Mouse (Mus musculus) heart, postnatal 10 days (tissue): ENCODE measurements around the gene Plekhg1. TPM values are rescaled to one million over a fixed set of nuclear protein-coding genes. Genes with fewer than 3 reads are reported as not detected.

Source experiments
- DNase-seq, 2 experiments: peaks; one replicate each; pipeline ENCODE4 v3.0.0; 2021
- intact Hi-C: fragments of 180-260 bp; cut with DNase I; formaldehyde crosslinking; loops from one replicate; pipeline ENCODE4 v1.15.1; 2025
- total RNA-seq, 2 experiments: library from RNA; stranded (reverse); gene quantifications; 2 replicates each; pipeline ENCODE4 v1.2.3; 2021

The Plekhg1 gene
- 10 to 100 TPM; 23.3 to 23.4 TPM for total RNA-seq

DNA sequence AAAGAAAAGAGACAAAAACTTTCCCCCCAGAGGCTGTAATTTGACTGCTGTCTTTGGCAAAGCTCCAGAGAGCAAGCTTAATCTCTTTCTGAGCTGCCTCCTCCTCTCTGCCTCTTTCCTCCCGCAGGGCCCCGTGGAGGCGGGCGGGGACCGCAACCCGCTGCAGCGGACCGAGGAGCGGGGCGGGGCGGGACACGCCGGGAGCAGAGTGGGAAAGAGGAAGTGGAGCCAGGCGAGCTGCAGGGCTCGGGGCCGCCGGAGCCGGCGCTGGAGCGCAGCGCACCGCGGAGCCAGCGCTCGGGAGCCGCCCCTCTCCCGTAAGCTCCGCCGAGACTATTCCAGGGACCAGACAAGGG is at the start of gene Plekhg1:
TSS of gene Plekhg1 (plus strand) at position 217 of the 356 bp plus-strand sequence.
- intact Hi-C loops, result loop anchor here (2.0 to 10.0 kb wide), 8 partner anchors 21 to 203 kb away; no protein-coding TSS in a partner anchor

GRCm38 (mm10) chr10:3692791-3693190 is 47.4 kb upstream of the Plekhg1 start:
- DNase-seq, result no peak

More for the DNA sequence above, at the start of gene Plekhg1:
- DNase-seq, result peak; percentile 87 to 89

DNA sequence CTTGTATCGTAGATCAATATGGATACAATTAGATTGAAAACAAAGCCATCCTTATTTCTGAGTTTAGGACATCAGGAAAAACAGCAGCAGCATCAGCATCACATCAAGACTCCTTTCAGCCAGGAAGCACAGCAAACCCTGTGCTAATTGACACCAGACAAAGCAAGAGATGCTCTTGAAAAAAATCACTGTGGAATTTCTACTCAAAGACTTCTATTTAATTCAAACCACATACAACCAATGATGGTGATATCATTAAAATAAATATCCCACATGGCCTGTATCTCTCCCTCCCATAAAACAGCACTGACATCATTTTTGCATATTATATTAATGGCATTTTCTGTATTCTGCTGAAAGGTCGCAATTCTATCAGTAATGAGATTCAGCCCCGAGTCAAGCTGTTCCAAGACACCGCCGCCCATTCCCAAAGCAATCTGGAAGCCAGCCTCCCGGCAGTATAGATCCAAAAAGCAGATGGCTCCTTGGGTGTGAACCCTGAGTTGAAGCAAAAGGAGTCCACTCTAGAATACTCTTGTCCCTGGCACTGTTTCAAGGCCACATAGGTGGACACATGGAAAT is 46.4 kb upstream of the Plekhg1 start:
- no peak for DNase-seq
- intact Hi-C loops, result loop anchor here (5.0 kb wide), 1 partner anchor 46 kb away; no protein-coding TSS in a partner anchor

More at GRCm38 (mm10) chr10:3692791-3693190, 47.4 kb upstream of the Plekhg1 start:
- intact Hi-C loops, result loop anchor here (5.0 kb wide), 1 partner anchor 45 kb away; no protein-coding TSS in a partner anchor

DNA sequence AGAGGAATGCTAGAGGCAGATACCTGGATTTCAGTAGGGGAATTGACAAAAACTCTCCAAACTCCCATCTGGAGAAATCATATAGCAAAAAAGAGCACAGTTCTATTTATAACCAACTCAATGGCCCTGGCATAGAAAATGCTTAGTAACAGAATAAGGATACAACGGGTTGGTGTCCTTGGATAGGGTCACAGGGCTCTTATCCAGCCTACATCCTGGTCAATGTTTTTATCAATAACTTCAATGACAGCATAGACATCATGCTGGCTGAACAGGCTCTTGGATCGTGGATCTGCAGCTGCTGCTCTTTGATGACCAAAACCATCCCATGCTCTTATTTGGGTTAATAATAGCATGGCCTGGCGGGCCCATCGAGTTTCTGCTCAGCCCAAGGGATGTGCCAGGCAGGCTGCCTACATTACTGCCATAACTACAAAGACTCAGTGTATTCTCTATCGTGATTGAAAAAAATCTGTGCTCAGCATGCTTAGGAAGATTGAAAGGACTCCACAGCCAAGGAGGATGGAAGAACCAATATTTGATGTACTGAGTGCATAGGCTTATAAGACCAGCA is 44.7 kb upstream of the Plekhg1 start:
- intact Hi-C loops, result loop anchor here (5.0 kb wide), 3 partner anchors 63 to 107 kb away; no protein-coding TSS in a partner anchor
- peak in 1 of 2 experiments; percentile 35 for DNase-seq

DNA sequence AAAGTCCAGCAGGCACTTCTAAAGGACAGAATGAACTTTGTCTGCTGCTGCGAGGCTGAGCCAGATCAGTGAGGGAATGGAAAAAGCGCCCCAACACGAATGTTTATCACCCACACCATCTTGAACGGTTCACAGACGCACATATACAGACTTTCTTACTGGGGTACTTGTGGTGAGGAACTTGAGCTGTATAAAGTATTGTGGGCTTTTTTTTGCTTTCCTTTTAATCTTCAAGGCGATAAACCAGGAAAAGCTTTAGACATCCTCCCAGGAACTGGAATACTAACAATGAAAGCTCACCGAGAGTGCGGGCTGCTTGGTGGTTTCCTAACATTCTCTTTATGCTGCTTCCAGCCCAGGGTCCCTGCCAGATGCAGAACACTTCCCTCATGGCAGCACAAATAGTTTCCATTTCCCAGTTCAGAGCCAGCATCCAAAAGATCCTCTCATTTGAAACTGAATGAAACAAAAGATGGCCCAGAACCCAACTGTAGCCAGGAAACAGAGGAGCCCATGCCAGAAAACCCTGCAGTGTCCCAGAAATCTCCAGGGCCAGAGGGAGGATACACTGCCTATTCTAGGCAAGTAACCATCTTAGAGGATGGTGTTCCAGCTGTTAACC is 43.3 kb upstream of the Plekhg1 start:
- intact Hi-C loops, result loop anchor here (2.0 to 5.0 kb wide), 4 partner anchors 44 to 105 kb away; partner anchors contain the start of gene Plekhg1
- peak; percentile 69 to 74 for DNase-seq

- intact Hi-C loops, result loop anchor here (2.0 to 5.0 kb wide), 4 partner anchors 43 to 105 kb away; partner anchors contain the start of gene Plekhg1
- peak; percentile 32 to 39 for DNase-seq
Observed at GRCm38 (mm10) chr10:3697500-3697899, 42.7 kb upstream of the Plekhg1 start.

GRCm38 (mm10) chr10:3700225-3701073 is 39.7 kb upstream of the Plekhg1 start:
- DNase-seq, result no peak
- intact Hi-C loops, result no loop called here

DNA sequence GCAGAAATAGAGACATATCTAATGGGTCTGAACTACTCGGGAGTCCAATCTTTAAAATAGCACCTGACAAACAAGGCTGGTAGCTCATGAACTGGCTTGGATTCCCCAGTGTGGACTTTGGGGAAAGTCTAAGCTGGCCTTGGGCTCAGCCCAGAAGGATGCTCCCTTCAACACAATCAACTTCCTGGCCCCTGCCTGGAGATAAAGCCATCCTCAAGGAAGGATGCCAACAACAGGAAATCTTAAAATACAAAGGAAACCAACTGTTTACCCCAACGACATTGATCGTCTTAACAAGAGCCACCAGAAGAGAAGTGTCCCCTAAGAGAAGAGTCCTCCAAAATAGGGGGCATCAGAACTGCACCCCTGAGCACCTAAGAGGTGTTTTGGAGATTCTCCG is 38.3 kb upstream of the Plekhg1 start:
- no peak for DNase-seq
- intact Hi-C loops, result no loop called here

GRCm38 (mm10) chr10:3702585-3702984 is 37.6 kb upstream of the Plekhg1 start:
- intact Hi-C loops, result no loop called here
- no peak for DNase-seq

GRCm38 (mm10) chr10:3706231-3706630 is 33.9 kb upstream of the Plekhg1 start:
- intact Hi-C loops, result no loop called here
- peak; percentile 40 to 50 for DNase-seq

- DNase-seq, result no peak
- intact Hi-C loops, result no loop called here
Observed at GRCm38 (mm10) chr10:3710081-3710480, 30.1 kb upstream of the Plekhg1 start.

DNA sequence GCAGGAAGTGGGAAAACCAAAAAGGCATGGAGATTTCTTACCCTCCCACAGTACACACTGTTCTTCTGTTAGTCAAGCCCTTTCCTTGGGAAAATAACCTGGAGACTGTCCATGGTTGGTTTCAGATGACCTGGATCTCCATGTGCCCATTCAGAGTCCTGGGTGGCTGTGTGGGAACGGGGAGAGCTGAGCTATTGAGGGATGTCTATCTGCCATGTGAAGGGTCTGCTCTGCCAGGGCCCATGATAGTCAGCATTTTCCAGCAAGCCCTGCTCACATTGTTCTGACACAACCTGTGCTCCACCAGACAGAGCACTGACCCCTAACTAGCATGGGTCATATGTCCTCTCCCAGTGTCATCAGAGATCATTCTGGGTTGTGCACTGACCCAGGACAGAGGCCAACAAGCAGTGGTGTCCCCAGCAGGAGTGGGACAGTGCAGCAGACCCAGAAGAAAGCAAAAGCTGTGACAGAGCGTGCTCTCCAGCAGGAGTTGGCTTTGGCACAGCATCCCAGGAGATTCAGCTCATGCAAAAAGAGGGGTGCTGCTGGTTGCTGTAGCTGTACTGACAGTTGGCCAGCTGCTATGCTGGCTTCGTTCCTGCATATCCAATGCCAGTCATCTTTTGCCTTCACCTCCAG is 24.7 kb upstream of the Plekhg1 start:
- intact Hi-C loops, result no loop called here
- peak; percentile 32 to 46 for DNase-seq

- intact Hi-C loops, result loop anchor here (2.0 kb wide), 1 partner anchor 23 kb away; the partner anchor contains the start of gene Plekhg1
- DNase-seq, result peak; percentile 86 to 88
Observed at GRCm38 (mm10) chr10:3718021-3718865, 21.9 kb upstream of the Plekhg1 start.

- DNase-seq, result no peak
- intact Hi-C loops, result no loop called here
Observed at GRCm38 (mm10) chr10:3720296-3720695, 19.9 kb upstream of the Plekhg1 start.

DNA sequence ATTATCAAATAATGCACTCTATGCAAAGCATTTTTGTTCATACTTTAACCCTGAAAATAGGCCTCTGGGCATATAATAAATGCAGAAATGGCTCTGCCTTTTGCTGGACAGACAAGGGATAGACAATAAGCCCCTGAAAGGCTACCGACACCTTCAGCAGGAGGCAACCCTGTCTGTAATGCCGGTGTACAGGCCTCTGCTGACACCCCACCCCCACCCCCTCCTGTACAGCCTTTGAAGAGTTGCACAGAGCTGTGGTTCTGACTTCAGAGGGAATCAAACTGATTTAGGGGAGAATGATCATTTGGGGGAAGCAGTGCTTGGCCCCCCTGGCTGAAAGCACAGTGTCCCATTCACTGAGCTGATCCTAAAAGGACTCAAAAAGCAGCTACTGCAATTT is 17.8 kb upstream of the Plekhg1 start:
- intact Hi-C loops, result no loop called here
- DNase-seq, result no peak

- DNase-seq, result no peak
- intact Hi-C loops, result no loop called here
Observed at GRCm38 (mm10) chr10:3724665-3725064, 15.5 kb upstream of the Plekhg1 start.

- DNase-seq, result no peak
- intact Hi-C loops, result no loop called here
Observed at GRCm38 (mm10) chr10:3729666-3730065, 10.5 kb upstream of the Plekhg1 start.

GRCm38 (mm10) chr10:3730314-3730713 is 9.8 kb upstream of the Plekhg1 start:
- intact Hi-C loops, result no loop called here
- DNase-seq, result no peak

GRCm38 (mm10) chr10:3737034-3737433 is 3.1 kb upstream of the Plekhg1 start:
- intact Hi-C loops, result no loop called here
- DNase-seq, result no peak
